Mouse (Mus musculus) lung, adult 2 months (tissue): ENCODE results near the gene Adamtsl1.

ENCODE experiments used
- CTCF ChIP-seq: fragments of 200-500 bp; IDR thresholded peaks from 2 replicates; pipeline ENCODE4 v1.5.1; 2011; ENCODE audit warnings: mild to moderate bottlenecking, low read length, control low read depth; ENCODE audit not compliant: insufficient read depth
- POLR2A ChIP-seq: fragments of 200-500 bp; IDR thresholded peaks from 2 replicates; pipeline ENCODE4 v1.6.1; 2011; ENCODE audit warnings: low read depth, mild to moderate bottlenecking, control low read depth, low read length, borderline replicate concordance; ENCODE audit errors: extremely low read depth

- TF ChIP-seq CTCF (no peak), POLR2A (no peak)
Observed at GRCm38 (mm10) chr4:85824705-85825085, 310.7 kb downstream of the Adamtsl1 start.
